Mouse (Mus musculus) c-Kit-positive CD71-positive TER-119-positive erythroid progenitor cells, embryonic 14.5 days (primary cell): Measurements from ENCODE around the gene Dhdds.
A peak's percentile ranks its signal among the peaks of the same experiment; 100 is the strongest.
"Not testable (repeated sequence)": the region's sequence is repeated elsewhere in the genome, so short reads cannot be mapped to it uniquely, and the experiment has no call there.

ENCODE experiments used
- DNase-seq: peaks from one replicate; pipeline ENCODE4 v3.0.0-alpha.2; 2013; ENCODE audit warnings: low spot score

Dhdds gene

DNA sequence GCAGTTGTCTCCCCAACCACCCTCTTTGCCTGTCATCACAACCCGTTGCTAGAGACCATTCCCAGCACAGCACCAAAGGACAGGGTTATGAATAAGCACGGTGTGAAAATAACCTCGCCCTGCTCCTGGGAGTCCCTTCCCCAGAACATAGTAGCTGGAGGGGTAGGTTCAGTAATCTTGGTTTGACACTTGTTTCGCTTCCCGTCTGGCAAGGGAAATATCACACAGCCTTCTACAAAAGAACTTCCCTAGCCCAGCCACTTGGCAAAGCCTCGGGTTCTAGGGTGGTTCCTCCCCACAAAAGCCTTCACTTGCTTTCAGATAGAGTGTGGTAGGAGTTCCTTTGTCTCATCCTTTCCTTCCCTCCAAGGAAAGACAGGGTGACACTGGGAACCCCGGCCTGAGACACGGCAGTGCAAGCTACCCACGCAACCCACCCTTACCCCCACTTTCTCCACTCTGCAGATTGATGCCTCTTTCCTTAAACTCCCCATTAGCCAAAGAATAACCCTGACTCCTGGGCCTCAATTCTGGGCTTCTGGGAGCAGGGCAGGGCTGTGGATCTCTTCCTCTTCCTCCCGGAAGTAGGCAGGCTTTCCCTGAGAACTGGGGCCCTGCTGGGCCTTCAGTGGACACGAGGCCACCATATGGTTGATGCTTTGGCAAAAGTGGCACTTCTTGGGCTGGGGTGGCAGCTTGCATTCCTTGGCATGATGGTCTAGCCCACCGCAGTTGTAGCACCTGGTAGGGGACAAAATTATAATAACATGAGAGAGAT, 5.1 kb upstream of the Dhdds start:
- DNase-seq: no peak

DNA sequence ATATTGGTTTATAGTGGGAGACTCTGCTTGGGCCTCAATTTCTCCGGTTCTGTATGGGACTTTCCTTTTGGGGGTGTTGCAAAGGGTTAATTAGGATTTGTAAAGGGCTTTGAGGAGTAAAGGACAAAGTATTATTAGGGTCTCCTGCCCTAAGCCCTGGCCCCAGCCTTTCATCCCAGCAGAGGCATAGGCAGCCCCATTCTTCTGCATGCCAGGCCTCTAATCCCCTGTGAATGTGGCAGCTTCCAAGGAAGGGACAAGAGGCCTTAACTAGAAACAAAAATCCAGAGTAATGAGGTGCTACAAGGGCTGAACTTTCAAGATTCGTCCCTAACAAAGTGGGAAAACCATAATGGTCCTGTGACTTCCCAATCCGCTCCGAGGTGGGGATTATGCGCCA, 2.2 kb upstream of the Dhdds start:
- DNase-seq: no peak

DNA sequence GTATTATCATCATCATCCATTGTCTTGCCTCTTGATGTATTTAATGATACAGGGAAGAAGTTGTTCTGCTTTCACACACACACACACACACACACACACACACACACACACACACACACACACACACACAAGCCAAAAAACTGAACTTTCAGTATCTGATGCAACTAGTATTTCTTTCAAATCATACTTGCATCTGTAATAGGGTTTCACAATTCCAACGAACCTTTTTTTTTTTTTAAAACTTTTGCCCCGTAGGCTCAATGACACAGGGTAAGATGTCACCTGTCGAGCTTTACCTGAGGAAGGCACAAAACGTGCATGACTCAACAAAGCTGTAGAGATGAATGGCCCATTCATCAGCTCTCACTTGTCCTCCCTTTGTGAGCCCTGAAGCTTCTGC, 1.5 kb upstream of the Dhdds start:
- no peak for DNase-seq

DNA sequence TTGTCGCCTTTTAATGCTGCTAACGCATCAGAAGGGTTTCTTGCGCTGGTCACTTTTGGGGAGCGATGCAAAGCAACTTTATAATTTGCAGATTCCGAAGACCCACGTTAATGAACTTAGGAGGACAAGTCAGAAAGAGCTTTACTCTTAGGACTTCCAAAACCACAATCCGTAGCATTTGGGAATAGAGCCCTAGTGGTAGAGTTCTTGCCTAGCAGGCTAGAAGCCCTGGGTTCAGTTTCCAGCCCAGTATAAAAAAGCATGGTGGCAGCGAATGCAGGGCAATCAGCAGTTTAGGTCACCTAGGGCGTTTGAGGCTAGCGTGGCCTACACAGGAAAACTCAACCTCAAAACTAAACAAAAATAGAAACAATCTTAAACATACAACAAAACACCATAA, 992 bp upstream of the Dhdds start:
- DNase-seq: no peak

DNA sequence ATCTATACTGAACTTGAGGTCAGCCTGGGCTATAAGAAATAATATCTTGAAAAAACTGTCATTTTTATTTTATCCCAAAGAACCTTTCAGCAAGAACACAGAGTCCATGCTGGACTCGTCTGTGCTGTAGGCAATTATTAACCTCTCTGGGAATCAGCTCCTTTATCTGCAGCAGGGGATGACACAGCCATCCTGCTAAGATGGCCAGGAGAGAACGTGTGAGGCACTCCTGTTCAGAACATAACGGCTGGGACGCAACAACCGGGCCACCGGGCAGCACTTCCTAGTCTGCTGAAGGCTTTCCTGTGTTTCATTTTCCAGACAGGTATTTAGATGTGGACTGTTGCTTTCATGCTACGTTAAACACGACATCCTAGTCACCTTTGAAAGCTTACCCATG, 6.0 kb downstream of the Dhdds start:
- no peak for DNase-seq

DNA sequence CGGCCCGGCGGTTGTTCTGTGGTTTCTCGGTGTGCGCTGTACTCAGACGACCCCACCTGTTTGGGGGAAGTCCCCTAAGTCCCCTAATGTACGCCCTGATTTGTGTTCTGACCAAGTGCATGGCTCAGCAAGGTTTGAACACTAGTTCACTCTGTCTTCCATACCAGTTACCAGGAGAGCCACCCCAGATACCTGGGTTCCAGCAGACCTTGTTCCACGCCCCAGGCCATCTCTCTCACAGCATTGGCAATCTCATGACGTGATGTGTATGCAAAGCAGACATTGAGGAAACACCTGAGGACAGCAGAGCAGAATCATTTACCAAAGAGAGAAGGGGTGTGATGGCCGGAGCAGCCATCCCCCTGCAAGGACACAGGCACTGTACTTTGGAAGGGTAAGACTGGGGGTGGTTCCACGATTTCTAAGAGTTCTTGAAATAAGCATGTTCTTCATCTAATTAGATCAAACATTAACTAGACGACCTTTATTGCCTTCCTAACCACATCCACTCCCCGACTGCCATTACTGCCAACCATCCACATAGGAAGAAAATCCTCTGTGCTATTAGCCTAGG, 9.5 kb downstream of the Dhdds start:
- DNase-seq: no peak

DNA sequence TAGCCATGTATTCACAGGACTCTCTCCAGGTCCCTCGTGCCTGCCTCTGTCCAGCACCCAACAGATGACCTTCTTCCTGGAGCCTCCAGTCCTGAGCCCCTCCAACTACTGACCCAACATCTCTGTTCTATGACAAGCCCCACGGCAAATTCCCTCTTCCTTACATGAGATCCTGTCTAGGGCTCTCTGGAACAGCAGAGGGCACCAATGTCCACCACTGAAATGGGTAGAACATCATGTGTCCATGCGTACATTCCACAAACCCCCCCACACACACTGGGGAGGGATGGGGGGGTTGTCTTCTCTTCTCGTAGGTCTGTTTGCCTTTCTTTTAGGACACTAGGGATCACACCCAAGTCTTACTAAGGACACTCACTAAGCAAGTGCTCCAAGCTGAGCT, 10.7 kb downstream of the Dhdds start:
- no peak for DNase-seq

DNA sequence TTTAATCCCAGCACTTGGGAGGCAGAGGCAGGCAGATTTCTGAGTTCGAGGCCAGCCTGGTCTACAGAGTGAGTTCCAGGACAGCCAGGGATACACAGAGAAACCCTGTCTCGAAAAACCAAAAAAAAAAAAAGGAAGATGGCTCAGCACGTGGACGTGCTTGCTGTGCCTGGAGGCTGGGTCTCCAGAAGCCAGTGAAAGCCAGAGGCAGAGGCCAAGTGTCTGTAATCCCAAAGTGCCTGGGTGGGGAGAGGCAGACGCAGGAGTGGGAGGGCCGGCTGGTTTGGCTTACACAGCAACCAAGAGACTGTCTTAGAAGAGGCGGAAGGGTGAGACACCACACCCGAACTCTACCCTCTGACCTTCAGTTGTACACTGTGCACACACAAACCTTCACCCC, 12.4 kb downstream of the Dhdds start:
- not testable (repeated sequence) for DNase-seq

DNA sequence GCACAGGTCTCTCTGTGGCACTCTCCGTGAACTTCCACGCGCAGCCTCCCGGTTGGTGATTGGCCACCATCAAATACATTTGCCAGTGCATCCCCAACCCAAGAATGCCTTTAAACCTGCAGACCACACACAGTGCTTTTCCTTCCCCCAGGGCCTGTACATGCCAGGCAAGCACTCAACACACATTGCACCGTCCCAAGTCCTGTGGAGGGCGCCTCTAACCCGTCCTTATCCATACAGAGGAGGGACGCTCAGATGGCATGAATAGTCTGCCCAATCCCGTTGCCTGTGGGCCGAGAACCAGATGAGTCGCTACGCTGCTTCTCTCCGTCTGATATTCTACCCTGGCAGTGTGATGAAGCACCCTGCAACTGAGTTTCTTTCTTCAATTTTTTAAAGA, 17.8 kb downstream of the Dhdds start:
- DNase-seq: no peak

DNA sequence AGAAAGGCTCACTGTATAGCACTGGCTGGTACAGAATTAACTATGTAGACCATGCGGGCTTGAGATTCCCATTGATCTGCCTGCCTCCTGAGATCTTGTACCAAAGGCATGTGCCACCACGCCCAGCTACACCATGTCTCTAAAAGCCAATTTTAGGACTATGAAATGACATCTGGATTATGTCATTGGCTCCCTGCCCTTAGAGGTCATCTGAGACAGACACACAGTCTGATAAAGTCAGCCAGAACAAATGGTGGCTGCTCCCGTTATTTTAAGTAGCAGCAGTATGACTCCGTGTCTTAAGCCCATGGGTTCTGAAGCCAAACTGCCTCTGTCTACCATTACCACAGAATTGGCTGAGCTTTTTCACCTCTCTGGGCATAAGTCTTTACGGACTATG, 20.2 kb downstream of the Dhdds start:
- no peak for DNase-seq

DNA sequence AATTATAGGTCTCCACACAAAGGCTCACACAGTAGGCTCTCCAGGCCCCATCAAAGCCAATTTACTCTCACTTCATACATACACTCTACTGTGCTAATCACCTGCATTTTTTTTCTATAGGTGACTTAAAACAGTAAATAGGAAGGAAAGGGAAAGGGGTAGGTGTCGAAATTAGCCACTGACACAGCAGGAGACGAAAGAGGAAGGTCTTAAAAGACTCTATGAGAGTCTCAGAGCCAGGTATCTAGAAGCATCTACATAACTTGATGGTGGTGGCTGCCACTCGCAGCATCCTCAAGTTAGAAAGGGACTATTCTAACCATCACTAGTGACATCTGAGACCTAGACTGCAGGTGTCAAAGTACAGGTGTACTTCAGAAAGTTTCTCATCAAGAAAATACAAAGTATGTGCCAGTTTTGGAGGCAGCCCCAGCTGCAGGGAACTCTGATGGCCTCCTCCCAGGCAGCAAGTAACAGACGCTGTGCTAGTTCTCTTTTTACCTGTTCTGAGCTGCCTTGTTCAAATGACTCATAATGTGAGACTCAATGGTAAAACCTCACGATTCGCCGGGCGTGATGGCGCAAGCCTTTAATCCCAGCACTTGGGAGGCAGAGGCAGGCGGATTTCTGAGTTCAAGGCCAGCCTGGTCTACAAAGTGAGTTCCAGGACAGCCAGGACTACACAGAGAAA, 22.6 kb downstream of the Dhdds start:
- no peak for DNase-seq

DNA sequence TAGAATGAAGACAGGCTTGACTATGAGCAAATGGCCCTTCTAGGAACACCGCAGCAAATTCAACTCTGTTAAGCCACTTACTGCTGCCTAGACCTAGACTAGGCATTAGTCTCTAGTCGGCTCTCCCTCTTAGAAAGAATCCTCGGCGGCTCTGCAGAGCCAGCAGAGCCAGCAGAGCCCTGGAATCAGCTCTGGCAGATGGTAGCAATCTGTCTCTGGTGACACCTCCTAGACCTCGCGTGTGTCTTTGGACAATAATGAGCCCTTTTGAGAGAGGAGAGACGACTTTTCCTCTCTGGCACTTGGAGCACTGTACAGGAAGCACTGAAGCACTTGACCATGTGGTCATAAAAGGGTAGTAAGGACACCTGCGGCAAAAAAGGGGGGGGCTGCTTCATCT, 29.0 kb downstream of the Dhdds start:
- no peak for DNase-seq

DNA sequence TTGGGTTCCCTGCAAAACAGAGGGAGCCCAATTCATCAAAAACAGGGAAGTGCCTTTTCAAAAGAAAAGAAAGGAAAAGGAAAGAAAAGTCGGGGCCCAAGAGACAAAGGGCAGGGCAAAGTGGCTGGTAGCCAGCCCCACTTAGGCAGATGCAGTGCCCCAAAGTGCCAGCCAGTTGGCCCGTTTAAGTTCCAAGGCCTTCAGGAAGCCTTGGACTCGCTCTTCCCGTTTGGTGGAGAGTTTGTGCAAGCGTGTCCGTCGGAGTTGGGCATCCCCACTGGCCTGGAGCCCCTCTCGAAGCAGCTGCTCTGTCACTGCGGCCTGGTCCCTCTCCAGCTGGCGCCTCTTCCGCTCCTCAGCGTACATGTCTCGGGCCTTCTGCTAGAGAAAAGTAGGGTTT, 29.8 kb downstream of the Dhdds start:
- DNase-seq: no peak

DNA sequence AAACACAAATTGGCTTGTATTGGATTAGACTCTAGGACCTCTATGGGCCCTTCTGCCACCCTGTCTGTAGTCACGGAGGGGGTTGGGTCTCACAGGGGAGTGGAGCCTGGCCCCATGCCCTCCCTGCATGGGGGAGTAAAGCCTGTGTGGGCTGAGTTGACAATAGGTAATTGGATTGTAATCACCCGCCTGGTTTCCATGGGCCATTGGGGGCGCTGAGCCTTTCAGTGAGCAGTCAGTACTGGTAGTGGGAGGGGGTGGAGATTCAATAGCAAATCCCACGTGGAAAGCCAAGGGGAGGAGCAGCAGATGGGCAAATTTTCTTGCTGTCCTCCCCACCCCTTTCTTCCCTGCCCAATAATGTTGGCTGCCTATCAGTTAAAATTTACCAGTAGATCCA, 30.5 kb downstream of the Dhdds start:
- DNase-seq: no peak

DNA sequence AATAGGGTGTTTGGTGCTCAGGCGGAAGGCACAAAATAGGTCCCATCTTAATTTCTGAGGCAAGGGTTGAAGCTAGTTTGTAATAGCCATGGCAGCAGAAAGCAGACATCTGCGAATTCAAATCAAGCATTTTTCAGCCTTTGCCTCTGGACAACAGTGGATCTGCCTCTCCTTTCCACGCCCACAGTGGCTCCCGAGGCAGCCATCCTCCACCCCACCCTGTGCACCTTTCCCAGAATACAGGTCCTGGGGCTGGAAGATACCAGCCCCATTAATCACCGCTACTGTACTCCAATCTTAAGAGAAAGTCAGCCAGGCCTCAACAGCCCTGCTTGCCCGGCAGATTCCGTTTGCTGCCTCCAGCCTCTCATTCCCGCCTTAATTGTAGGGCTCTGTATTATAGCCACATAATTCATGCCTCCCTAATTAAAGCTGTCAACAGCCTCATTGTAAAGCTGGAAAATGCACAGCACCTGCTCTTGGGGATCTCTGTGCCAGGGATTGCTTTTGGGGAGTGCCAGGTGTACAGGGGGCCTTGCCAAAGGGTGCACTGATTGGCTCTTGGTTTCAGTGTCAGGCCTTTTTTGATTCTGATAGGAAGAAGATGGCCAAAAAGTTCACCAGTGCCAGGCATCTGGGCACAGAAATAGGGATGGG, 31.5 kb downstream of the Dhdds start:
- DNase-seq: peak; percentile 22

DNA sequence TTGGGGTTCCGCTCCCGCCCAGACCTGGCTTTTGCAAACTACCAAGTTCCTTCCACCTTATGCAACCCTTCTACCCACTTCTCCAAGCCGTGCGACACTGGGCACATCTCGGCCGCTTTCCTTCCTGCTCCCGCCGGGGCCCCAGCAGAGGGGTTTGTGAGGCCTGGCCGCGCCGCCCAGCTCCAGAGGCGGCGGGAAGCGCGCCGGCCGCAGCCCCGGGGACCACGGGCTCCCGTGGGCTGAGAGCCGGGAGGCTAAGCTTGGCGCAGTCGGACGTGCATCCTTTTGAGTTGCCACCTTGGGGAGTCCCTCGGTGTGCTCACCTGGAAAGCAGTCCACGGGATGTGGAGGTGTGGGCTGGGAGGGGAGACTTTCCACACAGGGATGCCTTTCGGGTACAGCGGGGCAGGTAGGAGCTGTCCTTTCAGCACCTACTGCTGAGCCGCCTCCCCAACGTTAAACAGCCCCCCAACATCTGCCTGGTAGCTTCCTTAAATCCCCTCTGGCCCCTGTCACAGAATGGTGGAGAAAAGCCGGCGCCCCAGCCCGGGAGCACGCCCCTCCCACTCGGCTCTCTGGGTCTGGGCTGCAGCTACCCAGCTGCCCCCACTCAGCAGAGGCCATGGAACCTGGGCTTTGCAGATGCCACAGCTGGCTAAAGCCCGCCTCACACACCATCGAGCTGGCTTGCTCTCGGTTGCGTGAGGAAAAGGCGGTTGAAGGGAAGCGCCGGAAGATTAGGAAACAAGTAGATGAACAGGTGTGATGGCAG, 32.4 kb downstream of the Dhdds start, which contains the start of gene Hmgn2:
Hmgn2 (minus strand) TSS at position 501 of the 772 bp plus-strand sequence.
- peak; percentile 57 for DNase-seq

DNA sequence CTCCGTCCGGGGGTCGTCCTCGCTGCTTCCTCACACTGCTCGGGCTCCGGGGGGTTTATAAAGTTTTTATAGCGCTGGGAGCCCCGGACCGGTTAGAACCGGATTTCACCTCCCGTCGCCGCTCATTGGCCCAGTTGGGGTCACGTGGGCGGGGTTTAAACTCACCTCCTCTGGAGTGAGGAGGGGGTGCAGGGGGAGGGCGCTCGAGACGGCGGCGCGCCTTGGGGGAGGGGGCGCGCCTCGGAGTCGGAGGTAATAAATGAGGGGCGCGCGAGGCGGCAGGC, 32.9 kb downstream of the Dhdds start:
- peak; percentile 86 for DNase-seq

DNA sequence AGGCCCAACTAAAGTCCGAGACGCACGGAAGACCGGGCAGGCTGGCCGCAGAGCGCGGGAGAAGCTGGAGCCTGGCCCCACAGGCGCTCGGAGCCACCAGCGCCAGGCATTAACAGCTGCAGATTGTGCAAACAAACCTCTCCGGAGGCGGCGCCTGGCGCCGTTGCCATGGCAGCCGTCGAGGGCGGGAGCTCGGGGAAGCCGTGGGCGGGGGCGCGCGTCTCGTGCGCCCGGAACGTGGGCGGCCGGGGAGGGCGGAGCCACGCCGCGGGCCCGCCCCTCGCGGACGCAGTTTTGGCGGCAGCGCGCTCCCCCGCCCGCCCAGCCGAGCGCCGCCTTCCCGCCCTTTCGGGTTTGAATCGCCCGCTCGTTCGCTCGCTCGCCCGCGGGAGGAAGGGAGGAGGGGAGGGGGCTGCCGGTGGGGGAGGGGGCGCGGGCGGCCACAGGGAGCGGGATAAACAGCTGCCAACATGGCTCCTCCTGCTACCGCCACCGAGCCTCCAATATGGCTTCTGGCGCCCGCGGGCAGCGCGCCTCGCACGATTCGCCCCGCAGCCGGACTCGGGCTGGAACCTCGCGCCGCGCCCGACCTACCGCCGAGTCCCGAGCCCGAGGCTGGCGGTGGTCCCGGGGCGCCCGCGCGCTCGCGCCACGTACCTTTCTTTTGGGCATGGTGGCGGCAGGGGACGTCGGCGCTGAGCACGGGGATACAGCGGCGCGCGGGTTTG, 33.4 kb downstream of the Dhdds start:
- DNase-seq: peak; percentile 93

DNA sequence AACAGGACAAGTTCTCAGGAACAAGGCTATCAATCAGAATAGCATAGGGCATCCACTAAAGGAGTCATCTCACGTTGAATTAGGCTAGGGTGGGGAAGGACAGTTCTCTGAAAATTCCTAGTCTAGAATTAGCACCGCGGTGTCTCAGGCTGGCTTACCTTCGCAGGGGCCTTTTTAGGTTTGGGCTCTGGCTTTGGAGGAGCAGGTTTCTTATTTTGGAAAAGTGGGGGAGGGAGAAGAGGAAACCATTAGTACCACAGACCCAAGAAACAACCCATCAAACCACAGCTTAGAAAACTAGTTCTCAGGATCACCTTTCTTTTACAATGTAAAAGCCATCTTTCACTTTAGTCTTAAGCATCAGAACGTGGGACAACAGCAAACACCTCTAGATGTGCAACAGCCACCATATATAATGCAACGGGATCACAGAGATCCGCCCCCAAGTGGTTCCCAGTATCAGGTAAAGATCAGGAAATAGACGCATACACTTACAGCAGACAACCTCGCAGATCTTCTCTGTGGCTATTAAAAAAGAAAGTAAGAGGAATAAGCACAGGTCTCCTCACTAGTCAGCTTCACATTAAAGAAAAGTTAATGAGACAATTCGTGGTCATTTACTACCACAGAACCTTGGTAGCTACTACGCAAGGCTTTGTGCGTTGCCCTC, 34.3 kb downstream of the Dhdds start:
- DNase-seq: no peak

DNA sequence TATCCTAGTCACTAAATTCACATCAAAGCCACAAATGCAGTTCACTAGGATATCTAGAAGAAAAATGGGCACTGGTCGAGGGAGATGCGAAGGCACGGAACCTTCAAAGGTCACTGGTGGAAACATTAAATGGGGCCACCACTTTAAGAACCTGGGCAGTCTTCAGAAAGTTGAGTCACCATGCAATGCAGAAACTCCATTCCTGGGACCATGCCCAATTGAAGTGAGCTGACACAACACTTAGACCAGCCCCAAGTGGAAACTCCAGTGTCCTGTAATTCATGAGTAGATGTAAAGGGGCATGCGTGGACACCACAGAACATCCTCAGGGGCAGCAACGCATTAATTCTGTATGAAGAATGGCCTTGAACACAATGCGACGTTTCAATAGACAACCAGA, 38.2 kb downstream of the Dhdds start:
- DNase-seq: no peak

DNA sequence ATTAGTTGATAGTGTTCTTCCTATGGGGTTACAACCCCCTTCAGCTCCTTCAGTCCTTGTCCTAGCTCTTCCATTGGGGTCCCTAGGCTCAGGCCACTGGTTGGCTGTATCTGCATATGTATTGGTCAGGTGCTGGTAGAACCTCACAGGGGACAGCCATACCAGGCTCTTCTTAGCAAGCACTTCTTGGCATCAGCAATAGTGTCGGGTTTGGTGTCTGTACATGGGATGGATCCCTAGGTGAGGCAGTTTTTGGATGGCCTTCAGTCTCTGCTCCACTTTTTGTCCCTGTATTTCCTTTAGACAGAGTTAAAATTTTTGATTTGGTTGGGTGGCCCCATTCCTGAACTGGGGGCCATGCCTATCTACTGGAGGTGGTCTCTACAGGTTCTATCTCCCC, 41.8 kb downstream of the Dhdds start:
- DNase-seq: no peak
